8 mouse cellular contexts compared by ENCODE assay signal in the genomic region with DNA sequence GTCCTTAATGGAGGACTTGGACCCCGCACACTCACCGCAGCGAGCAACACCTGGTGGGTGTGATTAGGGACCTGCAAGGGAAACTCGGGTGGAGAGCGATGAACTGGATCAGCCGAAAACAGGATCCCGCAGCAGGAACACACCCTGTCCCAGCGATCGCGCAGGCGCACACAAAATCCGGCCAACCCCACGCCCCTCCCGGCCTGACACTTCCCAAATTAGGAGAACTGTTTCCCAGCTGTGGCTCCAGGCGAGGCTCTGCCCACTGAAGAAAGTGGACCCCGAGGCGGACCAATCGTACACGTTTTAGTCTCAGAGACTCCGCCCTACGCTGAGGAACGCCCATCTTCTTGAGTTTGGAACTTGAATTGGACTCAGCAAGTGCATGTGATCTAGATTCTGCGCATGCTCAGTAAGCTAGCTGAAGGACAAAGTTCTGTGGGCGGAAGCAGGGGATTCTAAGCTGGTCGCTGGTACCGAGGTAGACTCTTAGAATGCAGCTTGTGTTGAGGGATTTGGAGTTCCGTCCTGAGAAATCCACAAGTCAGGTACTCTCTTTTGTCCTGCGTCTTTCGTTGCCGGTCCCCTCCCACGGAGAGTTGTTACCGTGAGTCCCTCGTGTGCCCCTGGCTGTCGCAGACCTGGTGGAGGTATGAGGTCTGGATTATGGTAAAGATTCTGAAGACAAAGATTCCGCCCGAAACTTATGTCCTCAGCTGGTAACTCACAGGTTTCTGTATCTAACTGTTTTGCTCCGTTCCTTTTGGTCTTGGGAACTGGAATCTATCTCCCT. TPM values are rescaled to one million over a fixed set of nuclear protein-coding genes. Genes with fewer than 3 reads are reported as not detected.
DNase-seq lines count a peak whose midpoint lies in the region; ATAC-seq and TF ChIP-seq lines count a peak whose summit lies in the region.

Rsu1 (minus strand) TSS at position 251 of the 793 bp plus-strand sequence.

- H3K36me3 ChIP-seq in forebrain, embryonic 10.5 days (replicated peaks), result no peaks in the 10 kb centered on the region
- peaks cover 4% of the 10 kb centered on the region; the same call in 1 of the 2 replicates for H3K36me3 ChIP-seq in heart, embryonic 15.5 days
- H3K36me3 ChIP-seq in liver, embryonic 14.5 days (replicated peaks; ENCODE audit: control insufficient read depth, insufficient read depth, low read depth), result no peaks in the 10 kb centered on the region
- H3K36me3 ChIP-seq in neural tube, embryonic 11.5 days (ENCODE audit: control insufficient read depth, insufficient read depth, low read length), result no peaks in the 10 kb centered on the region
- no peaks in the 10 kb centered on the region for H3K36me3 ChIP-seq in stomach, postnatal 0 days (ENCODE audit: control insufficient read depth, insufficient read depth, low read length)

- H3K9me3 ChIP-seq in forebrain, embryonic 10.5 days, result no peaks in the 10 kb centered on the region
- no peaks in the 10 kb centered on the region for H3K9me3 ChIP-seq in heart, embryonic 15.5 days (replicated peaks)
- no peaks in the 10 kb centered on the region for H3K9me3 ChIP-seq in liver, embryonic 14.5 days (ENCODE audit: control insufficient read depth, low read length)
- no peaks in the 10 kb centered on the region for H3K9me3 ChIP-seq in neural tube, embryonic 11.5 days (ENCODE audit: control insufficient read depth, low read length)
- H3K9me3 ChIP-seq in stomach, postnatal 0 days (ENCODE audit: control insufficient read depth, low read length), result no peaks in the 10 kb centered on the region

- H3K27ac ChIP-seq in forebrain, embryonic 10.5 days, result peak within 1 kb of the TSS; percentile 85
- peak within 1 kb of the TSS; percentile 80 for H3K27ac ChIP-seq in heart, embryonic 15.5 days
- H3K27ac ChIP-seq in liver, embryonic 14.5 days, result peak within 1 kb of the TSS; percentile 74
- H3K27ac ChIP-seq in neural tube, embryonic 11.5 days (ENCODE audit: low read depth, low read length), result no peak within 1 kb of the TSS
- peak within 1 kb of the TSS; percentile 69 for H3K27ac ChIP-seq in stomach, postnatal 0 days (replicated peaks)

- no peaks in the 10 kb centered on the region for H3K27me3 ChIP-seq in forebrain, embryonic 10.5 days (ENCODE audit: poor library complexity, severe bottlenecking)
- no peaks in the 10 kb centered on the region for H3K27me3 ChIP-seq in heart, embryonic 15.5 days
- no peaks in the 10 kb centered on the region for H3K27me3 ChIP-seq in liver, embryonic 14.5 days (ENCODE audit: control insufficient read depth, insufficient read depth, low read length)
- no peaks in the 10 kb centered on the region for H3K27me3 ChIP-seq in neural tube, embryonic 11.5 days (ENCODE audit: control insufficient read depth, insufficient read depth, low read length)
- no peaks in the 10 kb centered on the region for H3K27me3 ChIP-seq in stomach, postnatal 0 days (ENCODE audit: control insufficient read depth, insufficient read depth, low read length)

- peak; percentile 100 for ATAC-seq in heart, embryonic 15.5 days (replicated peaks; ENCODE audit: insufficient number of reproducible peaks, insufficient read depth, low FRiP score, low read depth)
- ATAC-seq in liver, embryonic 14.5 days (ENCODE audit: insufficient read depth), result peak; percentile 99
- ATAC-seq in neural tube, embryonic 11.5 days (ENCODE audit: insufficient read depth, low FRiP score, low TSS enrichment), result peak; percentile 98
- ATAC-seq in stomach, postnatal 0 days (ENCODE audit: low FRiP score, low TSS enrichment), result peak; percentile 99

- TF ChIP-seq EP300 in liver, embryonic 14.5 days (IDR thresholded peaks at IDR 0.05; ENCODE audit: low read depth), result no peak
- TF ChIP-seq EP300 in stomach, postnatal 0 days (optimal IDR thresholded peaks at IDR 0.05), result no peak

- H3K4me3 ChIP-seq in forebrain, embryonic 10.5 days, result peak within 1 kb of the TSS; percentile 65
- H3K4me3 ChIP-seq in heart, embryonic 15.5 days, result peak within 1 kb of the TSS; percentile 62
- H3K4me3 ChIP-seq in liver, embryonic 14.5 days (ENCODE audit: insufficient read depth in 1 of 2, low read depth in 2 of 2, low read length in 2 of 2), result peak within 1 kb of the TSS; percentile 68 to 96
- peak within 1 kb of the TSS; percentile 49 for H3K4me3 ChIP-seq in neural tube, embryonic 11.5 days (ENCODE audit: low read depth, low read length)
- H3K4me3 ChIP-seq in stomach, postnatal 0 days (ENCODE audit: low read depth, low read length), result peak within 1 kb of the TSS; percentile 61

- peak; percentile 88 to 90 for DNase-seq in CD8-positive naive resting alpha-beta T cell, adult 2 months (ENCODE audit: low read depth in 2 of 2, low spot score in 2 of 2)
- DNase-seq in c-Kit-positive CD71-negative TER-119-negative erythroid progenitor cells, embryonic 14.5 days (ENCODE audit: low read depth), result peak; percentile 99
- DNase-seq in forebrain, embryonic 10.5 days (ENCODE audit: extremely low spot score, low spot score), result peak; percentile 95
- peak; percentile 98 for DNase-seq in kidney, postnatal 25 days
- peak; percentile 99 to 100 (median 100) for DNase-seq in liver, embryonic 14.5 days (ENCODE audit: low read depth in 3 of 3, low spot score in 3 of 3)
- peak; percentile 96 for DNase-seq in neural tube, embryonic 11.5 days (ENCODE audit: low spot score)
- DNase-seq in stomach, postnatal 0 days (ENCODE audit: low spot score), result peak; percentile 95

- peak within 1 kb of the TSS; percentile 71 for H3K4me2 ChIP-seq in heart, embryonic 15.5 days
- H3K4me2 ChIP-seq in liver, embryonic 14.5 days (ENCODE audit: low read depth), result peak within 1 kb of the TSS; percentile 87
- H3K4me2 ChIP-seq in neural tube, embryonic 11.5 days (ENCODE audit: low read depth), result peak within 1 kb of the TSS; percentile 47
- H3K4me2 ChIP-seq in stomach, postnatal 0 days (replicated peaks; ENCODE audit: low read depth), result peak within 1 kb of the TSS; percentile 75

- peaks cover 12% of the 10 kb centered on the region for H3K4me1 ChIP-seq in forebrain, embryonic 10.5 days
- peaks cover 30% of the 10 kb centered on the region for H3K4me1 ChIP-seq in heart, embryonic 15.5 days (replicated peaks)
- H3K4me1 ChIP-seq in liver, embryonic 14.5 days (replicated peaks; ENCODE audit: control insufficient read depth in 2 of 2, insufficient read depth in 2 of 2, low read length in 1 of 2), result peaks cover 10 to 29% of the 10 kb centered on the region in 2 experiments; a peak in 3 of 4 replicates
- peaks cover 2% of the 10 kb centered on the region; the same call in 1 of the 2 replicates for H3K4me1 ChIP-seq in neural tube, embryonic 11.5 days (ENCODE audit: control insufficient read depth, insufficient read depth, low read length)
- H3K4me1 ChIP-seq in stomach, postnatal 0 days (replicated peaks; ENCODE audit: control insufficient read depth, insufficient read depth), result no peaks in the 10 kb centered on the region

- WGBS in forebrain, embryonic 10.5 days, result 1% methylated on average over 37 of the region's 37 CpGs
- under 1% methylated on average over 37 of the region's 37 CpGs for WGBS in heart, embryonic 15.5 days
- WGBS in liver, embryonic 14.5 days (ENCODE audit: insufficient replicate concordance), result under 1% methylated on average over 37 of the region's 37 CpGs
- 1% methylated on average over 37 of the region's 37 CpGs for WGBS in neural tube, embryonic 11.5 days
- under 1% methylated on average over 37 of the region's 37 CpGs for WGBS in stomach, postnatal 0 days

- peak within 1 kb of the TSS; percentile 66 for H3K9ac ChIP-seq in heart, embryonic 15.5 days
- H3K9ac ChIP-seq in liver, embryonic 14.5 days (replicated peaks), result peak within 1 kb of the TSS; percentile 86
- H3K9ac ChIP-seq in neural tube, embryonic 11.5 days (ENCODE audit: low read length), result peak within 1 kb of the TSS; percentile 47
- peak within 1 kb of the TSS; percentile 72 for H3K9ac ChIP-seq in stomach, postnatal 0 days (ENCODE audit: low read length)

- no peak for TF ChIP-seq CTCF in liver, embryonic 14.5 days (IDR thresholded peaks at IDR 0.05; ENCODE audit: low read depth)
- TF ChIP-seq CTCF in stomach, postnatal 0 days (IDR thresholded peaks at IDR 0.05; ENCODE audit: low read depth), result no peak; the same call in 1 of the 2 replicates

RNA-seq across cellular contexts. Expression of gene Rsu1, which starts in this region (rescaled TPM):
- 62.0 and 62.4 TPM in 2 replicates for polyA plus RNA-seq in forebrain, embryonic 10.5 days (2016; fragmentation: Nextera tagmentation; extraction: Ambion mirVana)
- polyA plus RNA-seq in heart, embryonic 15.5 days (2015; fragmentation: Nextera tagmentation; extraction: Ambion mirVana), result 141 and 144 TPM in 2 replicates
- 42.6 and 47.8 TPM in 2 replicates for polyA plus RNA-seq in liver, embryonic 14.5 days (2012; rRNA removed)
- polyA plus RNA-seq in liver, embryonic 14.5 days (2014; fragmentation: Nextera tagmentation; extraction: Ambion mirVana), result 58.5 and 65.2 TPM in 2 replicates
- polyA plus RNA-seq in neural tube, embryonic 11.5 days (2014; fragmentation: Nextera tagmentation; extraction: Ambion mirVana), result 73.1 and 75.3 TPM in 2 replicates
- polyA plus RNA-seq in stomach, postnatal 0 days (2015; fragmentation: Nextera tagmentation; extraction: Ambion mirVana), result 112 and 125 TPM in 2 replicates
